Mouse (Mus musculus) leukemia stem cell, adult 10-12 weeks (primary cell): ENCODE results near the gene Ppp2ca. TPM values are rescaled to one million over a fixed set of nuclear protein-coding genes. Genes with fewer than 3 reads are reported as not detected.

Source experiments
- polyA plus RNA-seq: library from polyadenylated mRNA; stranded (reverse); fragments of >175 nt; gene quantifications from 2 replicates; pipeline ENCODE4 v1.2.3, GENCODE M21; 2012; ENCODE audit warnings: low replicate concordance

Ppp2ca gene
- 8.8 and 12.8 TPM in 2 replicates for polyA plus RNA-seq

GRCm38 (mm10) chr11:52098398-52098946, at the start of gene Ppp2ca:
Ppp2ca (plus strand) TSS chr11:52098681.

DNA sequence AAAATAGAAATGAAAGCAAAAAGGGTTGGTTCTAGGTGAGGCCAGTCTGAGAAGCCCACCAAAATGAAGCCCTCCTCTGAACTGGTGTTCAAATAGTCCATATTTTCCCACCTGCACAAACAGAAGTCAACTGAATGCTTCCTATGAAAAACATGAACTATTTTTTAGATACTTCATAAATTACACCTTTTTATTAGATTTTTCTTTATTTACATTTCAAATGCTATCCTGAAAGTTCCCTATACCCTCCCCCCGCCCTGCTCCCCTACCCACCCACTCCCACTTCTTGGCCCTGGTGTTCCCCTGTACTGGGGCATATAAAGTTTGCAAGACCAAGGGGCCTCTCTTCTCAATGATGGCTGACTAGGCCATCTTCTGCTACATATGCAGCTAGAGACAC, 46.9 kb downstream of the Ppp2ca start, which contains the start of gene Olfr1373:
TSS of gene Olfr1373 (minus strand) at position 101 of the 400 bp plus-strand sequence.

Other genes with a start within 250 kb of the Ppp2ca start
- gene Jade2, start 241.0 kb upstream of the Ppp2ca start, polyA plus RNA-seq: 17.8 and 22.1 TPM in 2 replicates
- gene Cdkn2aipnl, start 131.0 kb upstream of the Ppp2ca start, polyA plus RNA-seq: 24.9 and 33.3 TPM in 2 replicates
- 87.3 and 87.4 TPM in 2 replicates for gene Ube2b, start 97.9 kb upstream of the Ppp2ca start, polyA plus RNA-seq
- gene Cdkl3, start 94.5 kb upstream of the Ppp2ca start, polyA plus RNA-seq: 0.39 and 0.60 TPM in 2 replicates
- not detected in 2 replicates for gene Olfr1373, start 46.8 kb downstream of the Ppp2ca start, polyA plus RNA-seq
- not detected in 2 replicates for gene Olfr1371, start 115.3 kb downstream of the Ppp2ca start, polyA plus RNA-seq
- 1.8 and 4.1 TPM in 2 replicates for gene Skp1a, start 133.3 kb downstream of the Ppp2ca start, polyA plus RNA-seq
- gene Tcf7, start 184.3 kb downstream of the Ppp2ca start, polyA plus RNA-seq: 38.8 and 66.2 TPM in 2 replicates